Mouse (Mus musculus) embryonic fibroblast, embryonic 13.5 days (primary cell): ENCODE measurements around the gene Dock11. TPM values are rescaled to one million over a fixed set of nuclear protein-coding genes. Genes with fewer than 3 reads are reported as not detected.
A peak's percentile ranks its signal among the peaks of the same experiment; 100 is the strongest.

Source experiments
- H3K27ac ChIP-seq: 2 replicates; pipeline ENCODE4 v1.5.1; 2012; ENCODE audit warnings: low read length, control low read depth, inconsistent platforms; ENCODE audit not compliant: insufficient read depth
- H3K4me1 ChIP-seq: 2 replicates; pipeline ENCODE4 v1.6.1; 2011; ENCODE audit warnings: low read length; ENCODE audit not compliant: control insufficient read depth, insufficient read depth
- H3K4me3 ChIP-seq: 2 replicates; pipeline ENCODE4 v1.5.1; 2011; ENCODE audit warnings: mild to moderate bottlenecking, control low read depth, low read length; ENCODE audit not compliant: insufficient read depth
- CTCF ChIP-seq: IDR thresholded peaks from 2 replicates; pipeline ENCODE4 v1.5.1; 2011; ENCODE audit warnings: mild to moderate bottlenecking, control low read depth, low read length, moderate library complexity, borderline replicate concordance; ENCODE audit not compliant: insufficient read depth
- POLR2A ChIP-seq: IDR thresholded peaks from 2 replicates; pipeline ENCODE4 v1.6.1; 2011; ENCODE audit warnings: low read depth, mild to moderate bottlenecking, control low read depth, low read length, moderate library complexity
- polyA plus RNA-seq: library from polyadenylated mRNA; stranded (reverse); fragments of >200 nt; gene quantifications from 2 replicates; pipeline ENCODE4 v1.2.4, GENCODE M21; 2011; ENCODE audit warnings: low read depth; ENCODE audit not compliant: missing spikeins, insufficient read length

Dock11 gene
- polyA plus RNA-seq, 1 experiment, result 19.2 TPM

GRCm38 (mm10) chrX:35994226-35994625, 105.6 kb downstream of the Dock11 start:
- H3K27ac ChIP-seq, result no peak overlapping the region
- no peak for TF ChIP-seq POLR2A
- no peak for TF ChIP-seq CTCF
- no peaks in the 10 kb centered on the region for H3K4me1 ChIP-seq
- H3K4me3 ChIP-seq, result no peak overlapping the region

GRCm38 (mm10) chrX:35997004-35997403, 108.4 kb downstream of the Dock11 start:
- TF ChIP-seq POLR2A, result no peak
- TF ChIP-seq CTCF, result no peak
- Histone ChIP-seq H3K4me1 (no peaks in the 10 kb centered on the region), H3K4me3 (no peak overlapping the region), H3K27ac (no peak overlapping the region)

- TF ChIP-seq POLR2A, result no peak
- no peak for TF ChIP-seq CTCF
- H3K4me3 ChIP-seq, result no peak overlapping the region
Observed at GRCm38 (mm10) chrX:35997793-35998419, 109.3 kb downstream of the Dock11 start.

GRCm38 (mm10) chrX:36025651-36026050, 137.0 kb downstream of the Dock11 start:
- Histone ChIP-seq H3K27ac (no peak overlapping the region), H3K4me3 (no peak overlapping the region), H3K4me1 (no peaks in the 10 kb centered on the region)
- TF ChIP-seq CTCF, result no peak
- no peak for TF ChIP-seq POLR2A

More at GRCm38 (mm10) chrX:35997793-35998419, 109.3 kb downstream of the Dock11 start:
- Histone ChIP-seq H3K27ac (no peak overlapping the region), H3K4me1 (no peaks in the 10 kb centered on the region)

GRCm38 (mm10) chrX:36031113-36031512, 142.5 kb downstream of the Dock11 start:
- H3K4me3 ChIP-seq, result no peak overlapping the region
- no peaks in the 10 kb centered on the region for H3K4me1 ChIP-seq
- no peak for TF ChIP-seq CTCF
- TF ChIP-seq POLR2A, result no peak
- no peak overlapping the region for H3K27ac ChIP-seq

- Histone ChIP-seq H3K27ac (no peak overlapping the region), H3K4me1 (no peaks in the 10 kb centered on the region), H3K4me3 (no peak overlapping the region)
- TF ChIP-seq POLR2A (no peak), CTCF (no peak)
Observed at GRCm38 (mm10) chrX:36034045-36034444, 145.4 kb downstream of the Dock11 start.

GRCm38 (mm10) chrX:36045731-36046130, 157.1 kb downstream of the Dock11 start:
- no peak for TF ChIP-seq POLR2A
- TF ChIP-seq CTCF, result no peak
- Histone ChIP-seq H3K27ac (no peak overlapping the region), H3K4me3 (no peak overlapping the region), H3K4me1 (no peaks in the 10 kb centered on the region)

GRCm38 (mm10) chrX:36047451-36047850, 158.8 kb downstream of the Dock11 start:
- TF ChIP-seq CTCF (no peak), POLR2A (no peak)

GRCm38 (mm10) chrX:36050312-36050711, 161.7 kb downstream of the Dock11 start:
- Histone ChIP-seq H3K4me3 (no peak overlapping the region), H3K4me1 (no peaks in the 10 kb centered on the region), H3K27ac (peak overlapping the region; percentile 61; the same call in 1 of the 2 replicates)
- no peak for TF ChIP-seq POLR2A
- no peak for TF ChIP-seq CTCF

More at GRCm38 (mm10) chrX:36047451-36047850, 158.8 kb downstream of the Dock11 start:
- Histone ChIP-seq H3K27ac (no peak overlapping the region), H3K4me1 (no peaks in the 10 kb centered on the region), H3K4me3 (no peak overlapping the region)

- no peak overlapping the region for H3K4me3 ChIP-seq
- no peak for TF ChIP-seq POLR2A
- no peak for TF ChIP-seq CTCF
- no peak overlapping the region for H3K27ac ChIP-seq
- H3K4me1 ChIP-seq, result no peaks in the 10 kb centered on the region
Observed at GRCm38 (mm10) chrX:36073997-36074396, 185.4 kb downstream of the Dock11 start.
